Mouse (Mus musculus): Measurements from ENCODE around the gene Lrrk1.

Gene Lrrk1

DNA sequence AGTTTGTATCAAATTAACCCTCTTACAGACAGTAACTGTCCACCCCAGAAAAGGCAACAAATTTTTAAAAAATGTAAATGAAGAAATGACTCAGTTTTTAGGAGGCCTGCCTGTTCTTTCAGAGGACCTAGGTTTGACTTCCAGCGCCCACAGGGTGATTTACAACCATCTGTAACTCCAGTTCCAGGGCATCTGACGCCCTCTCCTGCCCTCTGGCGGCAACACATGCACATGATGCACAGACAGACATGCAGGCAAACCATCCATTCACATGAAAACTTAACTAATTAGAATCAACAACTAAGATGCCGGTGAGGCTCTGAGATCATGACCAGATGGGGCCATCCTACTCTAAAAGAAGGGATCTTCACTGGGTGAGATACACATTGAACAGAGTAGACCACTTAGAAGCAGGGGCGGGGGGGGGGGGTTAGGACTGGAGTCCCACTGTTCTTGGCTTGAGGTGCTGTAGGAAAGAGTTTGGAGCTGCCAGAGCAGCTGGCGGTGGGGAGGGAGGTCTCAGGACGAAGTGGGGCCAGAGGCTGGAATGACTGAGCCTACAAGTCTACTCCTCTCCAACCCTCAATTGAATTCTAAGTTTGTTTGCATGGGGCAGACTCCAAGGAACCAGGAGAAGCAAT lies 206.0 kb downstream of the Lrrk1 start:
- no peak for DNase-seq

DNA sequence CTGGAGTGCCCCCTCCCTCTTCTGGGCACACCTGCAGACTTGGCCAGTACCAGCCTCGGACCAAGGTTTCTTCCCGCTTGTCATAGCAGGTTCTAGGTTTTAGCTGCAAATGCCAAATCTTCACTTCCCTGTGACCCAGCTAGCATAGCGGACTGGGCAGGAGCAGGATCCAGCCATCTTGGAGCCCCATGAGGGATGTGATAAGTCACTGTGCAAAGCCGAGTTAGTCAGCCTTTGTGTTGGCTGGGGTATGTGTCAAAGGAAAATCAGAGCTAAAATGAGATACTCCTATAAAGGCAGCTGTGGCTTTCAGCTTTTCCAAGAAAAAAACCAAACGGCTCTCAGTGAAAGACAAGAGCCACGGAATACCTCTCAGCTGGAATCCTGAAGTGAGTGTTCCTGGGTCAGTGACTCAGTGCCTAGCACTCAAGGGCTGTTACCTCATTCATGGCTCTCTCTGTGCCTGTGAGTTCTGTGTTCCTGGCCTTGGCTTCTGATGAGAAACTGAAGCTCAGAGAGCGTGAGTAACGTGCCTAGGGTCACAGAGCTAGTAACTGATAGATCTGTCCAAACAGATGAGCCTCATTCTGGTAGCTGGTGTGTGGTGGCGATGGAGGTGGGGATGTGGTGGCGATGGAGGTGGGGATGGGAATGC lies 207.3 kb downstream of the Lrrk1 start:
- no peak for DNase-seq

DNA sequence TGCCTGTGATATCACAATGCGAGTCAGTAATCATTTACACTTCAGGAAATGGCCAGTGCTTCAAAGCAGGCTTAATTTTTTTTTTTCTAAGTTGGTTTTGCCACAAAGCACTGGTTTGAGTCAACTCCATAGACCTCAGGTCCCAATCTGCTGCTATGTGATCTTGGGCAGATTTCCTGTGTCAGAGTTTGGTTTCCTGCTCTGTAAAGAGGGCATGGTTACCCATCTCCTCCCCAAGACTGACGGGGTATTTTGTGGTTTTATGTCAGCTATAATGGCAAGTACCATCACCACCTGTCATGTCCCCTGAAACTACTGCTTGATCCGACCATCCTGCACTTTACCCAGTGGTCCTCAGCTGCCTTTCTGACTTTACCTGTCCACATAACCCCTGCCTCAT lies 207.9 kb downstream of the Lrrk1 start:
- peak; percentile 34 for DNase-seq

DNA sequence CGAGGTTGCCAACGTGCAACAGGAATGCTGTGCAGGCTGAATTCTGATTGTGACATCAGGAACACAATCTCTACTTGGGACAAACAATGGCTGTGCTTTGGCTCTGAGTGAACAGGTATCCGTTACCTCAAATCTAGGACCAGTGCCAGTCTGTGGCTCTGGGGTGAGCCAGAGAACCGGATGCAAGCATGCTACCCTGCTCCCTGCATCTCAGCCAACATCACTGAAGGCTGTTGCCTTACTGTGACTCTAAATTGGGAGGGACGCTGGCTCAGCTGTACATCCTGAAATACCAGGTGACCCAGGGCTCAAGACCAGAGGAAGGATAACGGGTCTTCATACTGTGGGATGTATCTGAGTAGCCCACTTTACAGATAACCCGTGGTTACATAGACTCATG lies 208.4 kb downstream of the Lrrk1 start:
- no peak for DNase-seq

DNA sequence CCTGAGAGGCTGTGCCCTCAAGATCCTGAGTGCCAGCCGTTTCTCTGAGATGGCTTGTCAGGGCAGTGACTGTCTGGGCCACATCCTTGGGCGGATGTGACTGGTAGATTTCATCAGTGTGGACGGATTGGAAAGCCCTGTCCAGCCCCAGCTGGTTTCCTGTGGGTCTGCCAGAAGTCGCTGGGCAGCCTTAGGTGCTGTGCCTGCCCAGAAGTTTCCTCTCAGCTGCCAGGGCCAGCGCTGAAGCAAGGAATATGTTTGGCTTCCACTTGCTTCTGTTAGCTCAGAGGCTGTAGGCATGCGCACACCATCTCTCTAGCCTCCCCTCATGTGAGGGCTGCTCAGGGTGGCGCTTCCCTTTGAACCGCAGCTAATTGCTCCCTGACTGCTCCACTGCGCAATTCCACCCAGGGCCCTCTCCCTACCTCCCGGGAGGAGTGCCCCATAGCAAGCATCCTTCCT lies 209.0 kb downstream of the Lrrk1 start:
- no peak for DNase-seq

DNA sequence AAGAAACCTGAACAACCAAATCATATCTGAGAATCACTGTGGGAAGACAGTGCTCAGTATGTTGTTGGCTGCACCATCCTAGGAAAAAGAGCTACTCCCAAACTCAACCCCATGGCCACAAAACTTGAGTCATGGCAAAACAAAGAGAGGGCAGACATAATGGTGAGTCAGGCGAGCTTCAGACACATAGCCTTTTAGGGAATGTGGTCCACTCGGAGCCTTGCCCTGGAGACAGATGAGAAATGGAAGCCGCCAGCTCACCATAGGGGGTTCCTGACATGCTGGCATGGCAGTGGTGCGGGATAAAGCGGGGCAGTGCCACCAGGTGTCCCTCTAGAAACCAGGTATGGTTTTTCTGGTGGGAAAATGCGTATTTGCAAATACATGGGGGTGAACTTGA lies 210.0 kb downstream of the Lrrk1 start:
- DNase-seq, result no peak

DNA sequence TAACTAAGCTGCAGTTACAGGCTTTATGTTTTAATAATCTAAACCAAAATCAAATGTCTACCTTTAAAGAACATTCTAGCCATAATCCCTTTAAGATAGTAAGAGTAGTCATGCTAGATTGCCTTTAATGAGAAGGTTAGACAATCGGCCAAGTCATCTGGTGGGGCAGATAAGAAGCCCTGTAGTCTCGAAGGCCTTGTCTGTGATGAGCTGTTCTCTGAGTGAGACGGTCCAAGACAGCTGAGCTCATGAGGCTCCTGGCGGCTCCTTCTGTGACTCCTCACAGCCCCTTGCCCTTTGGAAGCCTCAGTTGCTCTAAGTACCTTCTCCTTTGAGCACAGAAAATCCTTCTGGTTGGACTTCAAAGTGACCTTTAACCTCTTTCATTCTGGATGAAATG lies 211.2 kb downstream of the Lrrk1 start:
- DNase-seq, result no peak

Measured in thymus, postnatal 14 days (tissue).